Mouse (Mus musculus): ENCODE results near the gene Rara. TPM values are rescaled to one million over a fixed set of nuclear protein-coding genes. Genes with fewer than 3 reads are reported as not detected.
A peak's percentile ranks its signal among the peaks of the same experiment; 100 is the strongest.

Rara gene
- polyA plus RNA-seq, 1 experiment = 31.9 TPM

DNA sequence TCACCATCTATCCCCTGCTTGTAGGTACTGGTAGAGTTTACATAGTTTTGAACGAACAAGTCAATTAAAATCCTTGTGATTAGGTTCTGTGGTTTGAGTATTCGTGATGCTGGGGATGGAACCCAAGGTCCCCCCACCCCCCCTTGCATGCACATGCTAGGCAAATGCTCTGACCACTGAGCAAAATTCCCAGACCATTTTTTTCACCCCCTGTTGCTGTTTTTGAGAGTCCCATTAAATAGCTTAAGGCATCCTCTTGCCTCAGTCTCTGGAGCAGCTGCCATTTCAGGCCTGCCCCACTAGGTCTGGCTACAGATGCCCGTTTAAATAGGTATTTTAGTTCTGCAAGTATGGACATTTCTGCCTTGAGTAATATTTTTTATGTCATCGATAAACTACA lies 95.5 kb downstream of the Rara start:
- peaks cover 55% of the 10 kb centered on the region for H3K79me3 ChIP-seq (ENCODE audit: low read depth)
- H3ac ChIP-seq (ENCODE audit: control insufficient read depth, insufficient read length, low read depth) = peak overlapping the region; percentile 95
- peaks cover 50% of the 10 kb centered on the region for H3K36me3 ChIP-seq (ENCODE audit: control insufficient read depth, insufficient read depth)
- TF ChIP-seq MAX (IDR thresholded peaks at IDR 0.05) = no peak
- no peaks in the 10 kb centered on the region for H3K27me3 ChIP-seq (ENCODE audit: control insufficient read depth, insufficient read depth, insufficient read length)
- peaks cover 60% of the 10 kb centered on the region for H3K79me2 ChIP-seq (ENCODE audit: control insufficient read depth, insufficient read depth)
- H3K4me3 ChIP-seq (ENCODE audit: insufficient read depth, poor library complexity, severe bottlenecking) = peak overlapping the region; percentile 77

DNA sequence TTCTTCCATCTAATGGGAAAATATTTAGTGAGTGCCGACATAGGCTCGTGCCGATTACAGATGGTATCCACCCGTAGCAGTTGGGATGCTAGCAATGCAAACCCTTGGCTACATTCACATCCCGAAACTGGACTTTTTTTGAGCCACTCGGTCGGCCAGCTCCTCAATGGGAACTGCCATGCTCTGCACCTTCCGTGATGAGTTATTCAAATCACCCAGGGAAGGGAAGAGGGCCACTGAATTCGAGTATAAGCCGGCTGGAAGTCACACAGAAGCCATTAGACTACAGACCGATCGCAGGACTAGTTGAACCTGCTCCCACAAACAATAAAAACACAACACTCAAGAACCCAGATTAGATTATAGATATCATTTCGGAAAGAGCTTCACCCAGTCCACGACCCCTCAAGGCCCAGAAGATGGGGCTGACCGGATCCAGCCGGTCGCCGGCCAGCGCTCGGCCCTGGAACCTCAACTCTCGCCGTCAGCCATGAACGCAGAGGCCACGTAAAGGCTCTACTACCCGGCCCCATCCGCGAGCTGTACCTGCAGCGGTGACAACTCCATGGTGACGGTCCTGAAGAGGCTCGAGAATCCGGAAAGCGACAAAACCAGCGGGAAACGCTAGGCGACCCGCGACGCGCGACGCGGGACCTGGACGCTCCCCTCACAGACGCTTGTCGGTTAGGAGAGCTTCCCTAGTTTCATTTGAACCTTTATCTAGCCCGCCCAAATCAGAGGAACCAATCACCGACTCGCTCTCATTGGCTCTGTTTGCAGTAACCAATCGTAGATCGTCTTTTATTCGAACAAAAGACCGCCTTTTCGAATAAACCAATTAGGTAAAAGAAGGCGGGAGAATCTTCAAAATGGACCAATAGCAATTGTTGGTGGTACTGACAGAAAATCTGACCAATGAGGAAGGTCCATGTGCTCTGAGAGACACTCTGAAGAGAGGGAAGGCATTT lies 96.2 kb downstream of the Rara start, which contains the start of gene Top2a:
TSS of gene Top2a (minus strand) at position 690 of the 968 bp plus-strand sequence.
- Histone ChIP-seq H3K36me3 (ENCODE audit: control insufficient read depth, insufficient read depth) (peaks cover 43% of the 10 kb centered on the region), H3ac (ENCODE audit: control insufficient read depth, insufficient read length, low read depth) (peak within 1 kb of the TSS; percentile 95), H3K79me2 (ENCODE audit: control insufficient read depth, insufficient read depth) (peaks cover 53% of the 10 kb centered on the region), H3K79me3 (ENCODE audit: low read depth) (peaks cover 49% of the 10 kb centered on the region), H3K27me3 (ENCODE audit: control insufficient read depth, insufficient read depth, insufficient read length) (no peaks in the 10 kb centered on the region), H3K4me3 (ENCODE audit: insufficient read depth, poor library complexity, severe bottlenecking) (peak within 1 kb of the TSS; percentile 77)
- peak; percentile 82 for TF ChIP-seq MAX (IDR thresholded peaks at IDR 0.05)
- no peak for TF ChIP-seq FOSL1 (IDR thresholded peaks at IDR 0.05; ENCODE audit: insufficient read depth, low read length, poor library complexity, severe bottlenecking)

Other genes starting within 250 kb of the Rara start
- 244 TPM for gene Psmd3, start 245.3 kb upstream of the Rara start, polyA plus RNA-seq (2012; fragmentation: generic; extraction: Trizol)
- not detected for gene Csf3, start 226.6 kb upstream of the Rara start, polyA plus RNA-seq (2012; fragmentation: generic; extraction: Trizol)
- gene Med24, start 198.4 kb upstream of the Rara start, polyA plus RNA-seq (2012; fragmentation: generic; extraction: Trizol) = 33.1 TPM
- 28.1 TPM for gene Thra, start 187.2 kb upstream of the Rara start, polyA plus RNA-seq (2012; fragmentation: generic; extraction: Trizol)
- 22.3 TPM for gene Nr1d1, start 152.5 kb upstream of the Rara start, polyA plus RNA-seq (2012; fragmentation: generic; extraction: Trizol)
- 40.5 TPM for gene Msl1, start 132.3 kb upstream of the Rara start, polyA plus RNA-seq (2012; fragmentation: generic; extraction: Trizol)
- 24.4 TPM for gene Casc3, start 122.9 kb upstream of the Rara start, polyA plus RNA-seq (2012; fragmentation: generic; extraction: Trizol)
- gene Rapgefl1, start 91.0 kb upstream of the Rara start, polyA plus RNA-seq (2012; fragmentation: generic; extraction: Trizol) = 0.66 TPM
- 4.5 TPM for gene Wipf2, start 64.2 kb upstream of the Rara start, polyA plus RNA-seq (2012; fragmentation: generic; extraction: Trizol)
- 24.1 TPM for gene Cdc6, start 20.0 kb upstream of the Rara start, polyA plus RNA-seq (2012; fragmentation: generic; extraction: Trizol)
- not detected for gene Gjd3, start 55.2 kb downstream of the Rara start, polyA plus RNA-seq (2012; fragmentation: generic; extraction: Trizol)
- gene Top2a, start 96.4 kb downstream of the Rara start, polyA plus RNA-seq (2012; fragmentation: generic; extraction: Trizol) = 83.8 TPM
- 38.5 TPM for gene Igfbp4, start 113.4 kb downstream of the Rara start, polyA plus RNA-seq (2012; fragmentation: generic; extraction: Trizol)
- gene Tns4, start 161.5 kb downstream of the Rara start, polyA plus RNA-seq (2012; fragmentation: generic; extraction: Trizol) = 0.18 TPM
- gene Ccr7, start 227.3 kb downstream of the Rara start, polyA plus RNA-seq (2012; fragmentation: generic; extraction: Trizol) = 0.02 TPM

Data from C2C12 (cell line).